Mouse (Mus musculus) E14TG2a.4 (cell line): ENCODE results near the gene Mgat4d.

ENCODE experiments used
- CTCF ChIP-seq: conservative IDR thresholded peaks from 2 replicates; pipeline ENCODE4 v1.5.1; 2014; ENCODE audit warnings: low read length
- NANOG ChIP-seq: IDR thresholded peaks from 2 replicates; pipeline ENCODE4 v1.6.1; 2014; ENCODE audit warnings: borderline replicate concordance, low read length, mixed read lengths

DNA sequence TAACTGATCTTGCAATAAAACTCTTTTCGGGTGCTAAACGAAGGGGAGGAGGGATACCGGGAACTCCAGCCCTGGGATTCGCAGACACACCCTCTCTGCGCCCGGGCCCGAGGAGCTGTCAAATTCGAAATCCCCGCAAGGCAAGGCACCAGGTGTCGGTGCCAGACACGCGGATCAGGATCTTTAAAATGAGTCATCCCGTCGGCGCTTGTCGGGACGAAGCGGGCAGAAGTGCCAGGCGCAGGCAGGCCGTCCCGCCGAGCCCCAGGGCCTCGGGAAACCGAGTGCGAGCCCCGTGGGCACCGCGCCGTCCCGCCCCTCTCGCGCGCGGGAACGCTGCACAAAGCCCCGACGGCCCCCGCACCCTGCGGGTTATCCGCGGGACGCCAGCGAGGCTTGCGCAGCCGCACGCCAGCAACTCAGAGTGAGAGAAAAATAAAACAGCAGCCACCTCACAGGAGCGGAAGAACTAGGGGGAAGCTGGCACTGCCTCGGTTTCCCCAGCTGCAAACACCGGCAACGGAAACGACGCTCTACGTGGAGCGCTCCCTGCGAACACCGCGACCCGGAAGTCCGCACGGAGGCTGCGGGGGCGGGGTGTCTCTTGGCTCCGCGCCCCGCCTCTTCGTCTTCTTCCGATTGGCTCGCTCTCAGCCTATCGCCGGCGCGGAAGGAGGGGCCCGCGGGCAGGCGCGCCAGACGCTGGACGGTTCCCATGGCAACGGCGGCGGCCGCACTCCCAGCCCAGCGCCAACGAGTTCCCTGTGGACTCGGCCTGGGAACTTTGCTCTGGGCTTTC, 16.2 kb upstream of the Mgat4d start, which contains the start of gene Elmod2:
- TF ChIP-seq CTCF = no peak
- TF ChIP-seq NANOG = no peak
